Comparison of ENCODE assay signal across 10 mouse cellular contexts in the genomic region with DNA sequence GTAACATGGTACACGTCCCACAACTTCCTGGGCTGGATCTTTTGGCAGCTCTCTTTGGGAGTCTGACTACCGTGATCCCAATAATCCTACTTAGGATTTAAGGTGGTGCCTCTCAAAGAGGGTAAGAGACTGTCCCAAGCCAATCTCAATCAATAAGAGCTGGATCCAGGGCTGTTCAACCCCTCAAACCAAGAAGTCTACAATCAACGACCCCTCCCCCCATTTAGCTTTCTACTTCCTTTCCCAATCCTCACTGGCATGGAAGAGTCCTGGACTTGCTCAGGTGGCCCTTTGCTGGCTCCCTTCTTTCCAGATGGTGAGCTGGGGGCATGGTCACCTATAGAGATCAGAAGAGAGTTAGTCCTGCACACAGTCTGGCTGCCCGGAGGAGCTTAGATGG. TPM values are rescaled to one million over a fixed set of nuclear protein-coding genes. Genes with fewer than 3 reads are reported as not detected.
DNase-seq lines count a peak whose midpoint lies in the region; ATAC-seq and TF ChIP-seq lines count a peak whose summit lies in the region.
"Had no signal": no experiment of that assay in that cellular context is flagged by ENCODE, and none has a peak within 500 bp of the region (broad histone marks: within the 10 kb centered on the region; RNA-seq: fewer than 3 reads in every experiment).

No protein-coding gene starts in this region.

- ATAC-seq in erythroblast, adult 5-6 weeks (replicated peaks; ENCODE audit: low FRiP score, poor library complexity, severe bottlenecking), result no peak
- no peak for ATAC-seq in hindbrain, embryonic 14.5 days (ENCODE audit: low FRiP score)
- no peak for ATAC-seq in midbrain, embryonic 13.5 days

- no peak for TF ChIP-seq CTCF in layer of hippocampus, adult 2 months (conservative IDR thresholded peaks at IDR 0.05)

- H3K4me2 ChIP-seq in hindbrain, embryonic 14.5 days (replicated peaks), result peak overlapping the region; percentile 86; the same call in 1 of the 2 replicates
- H3K4me2 ChIP-seq in midbrain, embryonic 13.5 days (replicated peaks), result peak overlapping the region; percentile 92; the same call in 1 of the 2 replicates

- no peak for DNase-seq in layer of hippocampus, adult 2 months (ENCODE audit: low spot score in 2 of 2)
- no peak for DNase-seq in layer of hippocampus, postnatal 25 days (ENCODE audit: extremely low spot score in 1 of 2, low spot score in 1 of 2)
- DNase-seq in hindbrain, embryonic 14.5 days (ENCODE audit: low spot score), result no peak
- no peak for DNase-seq in embryo, embryonic 9.5 days (ENCODE audit: extremely low spot score)
- no peak for DNase-seq in adrenal gland, adult 2 months
- DNase-seq: B cell, adult 2 months had no signal

- no peaks in the 10 kb centered on the region for H3K9me3 ChIP-seq in erythroblast, embryonic 14.5 days (ENCODE audit: control insufficient read depth, low read length)
- H3K9me3 ChIP-seq in hindbrain, embryonic 14.5 days (ENCODE audit: control insufficient read depth, low read length), result no peaks in the 10 kb centered on the region
- no peaks in the 10 kb centered on the region for H3K9me3 ChIP-seq in midbrain, embryonic 13.5 days

- H3K4me1 ChIP-seq in erythroblast, embryonic 14.5 days (ENCODE audit: control insufficient read depth), result peaks cover 68% of the 10 kb centered on the region
- peaks cover 20% of the 10 kb centered on the region for H3K4me1 ChIP-seq in hindbrain, embryonic 14.5 days (replicated peaks; ENCODE audit: control insufficient read depth, insufficient read depth, low read length)
- H3K4me1 ChIP-seq in midbrain, embryonic 13.5 days (replicated peaks), result peaks cover 38% of the 10 kb centered on the region

- peaks cover 52% of the 10 kb centered on the region for H3K36me3 ChIP-seq in erythroblast, embryonic 14.5 days (ENCODE audit: control insufficient read depth)
- H3K36me3 ChIP-seq in hindbrain, embryonic 14.5 days (replicated peaks; ENCODE audit: control insufficient read depth, insufficient read depth), result peaks cover 43% of the 10 kb centered on the region
- H3K36me3 ChIP-seq in midbrain, embryonic 13.5 days, result peaks cover 47% of the 10 kb centered on the region

- no peaks in the 10 kb centered on the region for H3K27me3 ChIP-seq in erythroblast, embryonic 14.5 days (ENCODE audit: control insufficient read depth)
- no peaks in the 10 kb centered on the region for H3K27me3 ChIP-seq in hindbrain, embryonic 14.5 days (ENCODE audit: control insufficient read depth, insufficient read depth, low read length)
- no peaks in the 10 kb centered on the region for H3K27me3 ChIP-seq in midbrain, embryonic 13.5 days

- peak overlapping the region; percentile 66 for H3K4me3 ChIP-seq in erythroblast, embryonic 14.5 days (replicated peaks)
- no peak overlapping the region for H3K4me3 ChIP-seq in layer of hippocampus, adult 2 months
- peak overlapping the region; percentile 46; the same call in 1 of the 2 replicates for H3K4me3 ChIP-seq in hindbrain, embryonic 14.5 days (replicated peaks; ENCODE audit: low read length)
- H3K4me3 ChIP-seq in midbrain, embryonic 13.5 days (replicated peaks), result no peak overlapping the region

- 88% methylated on average over 4 of the region's 4 CpGs for WGBS in hindbrain, embryonic 14.5 days
- 94% methylated on average over 4 of the region's 4 CpGs for WGBS in midbrain, embryonic 13.5 days

- 0 out of 2 replicates have a peak overlapping the region, but pooled peaks have one; percentile 95 for H3K27ac ChIP-seq in layer of hippocampus, adult 2 months
- no peak overlapping the region for H3K27ac ChIP-seq in hindbrain, embryonic 14.5 days
- H3K27ac ChIP-seq in midbrain, embryonic 13.5 days, result no peak overlapping the region

- no peak overlapping the region for H3K9ac ChIP-seq in hindbrain, embryonic 14.5 days
- 0 out of 2 replicates have a peak overlapping the region, but pooled peaks have one; percentile 39 for H3K9ac ChIP-seq in midbrain, embryonic 13.5 days (replicated peaks)

RNA-seq across cellular contexts. Expression of gene Mus81, which starts 1.4 kb away (rescaled TPM):
- 5.2 and 9.4 TPM in 2 replicates for polyA plus RNA-seq in erythroblast, embryonic 14.5 days (2012)
- total RNA-seq in erythroblast, adult 5-6 weeks (2015; ENCODE audit: low replicate concordance), result 12.5 and 18.6 TPM in 2 replicates
- total RNA-seq in erythroblast, adult 5-6 weeks (2017; ENCODE audit: low replicate concordance), result 1.8 and 8.3 TPM in 2 replicates
- total RNA-seq in layer of hippocampus, adult 2 months (2021), result 10 to 100 TPM; 40.9 to 42.9 TPM
- 10 to 100 TPM; 33.2 to 38.2 TPM for total RNA-seq in layer of hippocampus, postnatal 25 days (2021)
- 40.0 and 41.7 TPM in 2 replicates for polyA plus RNA-seq in hindbrain, embryonic 14.5 days (2014; fragmentation: Nextera tagmentation; extraction: Ambion mirVana)
- polyA plus RNA-seq in midbrain, embryonic 13.5 days (2015; fragmentation: Nextera tagmentation; extraction: Ambion mirVana), result 52.1 and 53.2 TPM in 2 replicates
- 10 to 100 TPM; 23.2 to 24.9 TPM for total RNA-seq in adrenal gland, adult 2 months (2021)
- polyA plus RNA-seq in adrenal gland, adult 2 months (2012; rRNA removed), result 39.5 and 45.7 TPM in 2 replicates

RNA-seq across cellular contexts. Expression of gene Cfl1, which starts 3.5 kb away (rescaled TPM):
- 151 and 164 TPM in 2 replicates for polyA plus RNA-seq in erythroblast, embryonic 14.5 days (2012)
- total RNA-seq in erythroblast, adult 5-6 weeks (2015; ENCODE audit: low replicate concordance), result 516 and 540 TPM in 2 replicates
- 293 and 380 TPM in 2 replicates for total RNA-seq in erythroblast, adult 5-6 weeks (2017; ENCODE audit: low replicate concordance)
- 1,000 to 10,000 TPM; 1,280 to 1,287 TPM for total RNA-seq in layer of hippocampus, adult 2 months (2021)
- total RNA-seq in layer of hippocampus, postnatal 25 days (2021), result 1,000 to 10,000 TPM; 1,427 to 1,527 TPM
- polyA plus RNA-seq in hindbrain, embryonic 14.5 days (2014; fragmentation: Nextera tagmentation; extraction: Ambion mirVana), result 3,620 and 3,763 TPM in 2 replicates
- polyA plus RNA-seq in midbrain, embryonic 13.5 days (2015; fragmentation: Nextera tagmentation; extraction: Ambion mirVana), result 3,599 and 3,660 TPM in 2 replicates
- 100 to 1,000 TPM; 732 to 783 TPM for total RNA-seq in adrenal gland, adult 2 months (2021)
- polyA plus RNA-seq in adrenal gland, adult 2 months (2012; rRNA removed), result 308 and 311 TPM in 2 replicates

RNA-seq across cellular contexts. Expression of gene Efemp2, which starts 13.0 kb away (rescaled TPM):
- polyA plus RNA-seq in erythroblast, embryonic 14.5 days (2012), result 0.03 and 0.04 TPM in 2 replicates
- total RNA-seq in erythroblast, adult 5-6 weeks (2015; ENCODE audit: low replicate concordance), result not detected in 2 replicates
- total RNA-seq in erythroblast, adult 5-6 weeks (2017; ENCODE audit: low replicate concordance), result 3.4 TPM in 1 of 2 replicates, not detected in the other
- total RNA-seq in layer of hippocampus, adult 2 months (2021), result 10 to 100 TPM; 13.2 to 14.1 TPM
- 10 to 100 TPM; 11.0 to 11.6 TPM for total RNA-seq in layer of hippocampus, postnatal 25 days (2021)
- polyA plus RNA-seq in hindbrain, embryonic 14.5 days (2014; fragmentation: Nextera tagmentation; extraction: Ambion mirVana), result 37.8 and 41.1 TPM in 2 replicates
- 31.8 and 33.4 TPM in 2 replicates for polyA plus RNA-seq in midbrain, embryonic 13.5 days (2015; fragmentation: Nextera tagmentation; extraction: Ambion mirVana)
- total RNA-seq in adrenal gland, adult 2 months (2021), result 100 to 1,000 TPM in 1 of 2 experiments, 10 to 100 TPM in 1; 49.7 to 107 TPM
- polyA plus RNA-seq in adrenal gland, adult 2 months (2012; rRNA removed), result 112 and 116 TPM in 2 replicates

RNA-seq across cellular contexts. Expression of gene 1700020D05Rik, which starts 16.8 kb away (rescaled TPM):
- 0.10 and 0.18 TPM in 2 replicates for polyA plus RNA-seq in erythroblast, embryonic 14.5 days (2012)
- not detected in 2 replicates for total RNA-seq in erythroblast, adult 5-6 weeks (2015; ENCODE audit: low replicate concordance)
- 1.1 and 1.3 TPM in 2 replicates for total RNA-seq in erythroblast, adult 5-6 weeks (2017; ENCODE audit: low replicate concordance)
- 1 to 10 TPM; 6.2 to 9.1 TPM for total RNA-seq in layer of hippocampus, adult 2 months (2021)
- total RNA-seq in layer of hippocampus, postnatal 25 days (2021), result 1 to 10 TPM; 4.5 to 9.2 TPM
- polyA plus RNA-seq in hindbrain, embryonic 14.5 days (2014; fragmentation: Nextera tagmentation; extraction: Ambion mirVana), result 0.21 and 0.58 TPM in 2 replicates
- 0.26 and 0.27 TPM in 2 replicates for polyA plus RNA-seq in midbrain, embryonic 13.5 days (2015; fragmentation: Nextera tagmentation; extraction: Ambion mirVana)
- total RNA-seq in adrenal gland, adult 2 months (2021), result 1 to 10 TPM in 1 of 2 experiments, under 1 TPM in 1; 0.86 to 1.1 TPM
- 1.0 and 1.2 TPM in 2 replicates for polyA plus RNA-seq in adrenal gland, adult 2 months (2012; rRNA removed)
- polyA plus RNA-seq: kidney, embryonic 14.5 days had no signal

RNA-seq across cellular contexts. Expression of gene Ctsw, which starts 18.5 kb away (rescaled TPM):
- not detected in 2 replicates for polyA plus RNA-seq in erythroblast, embryonic 14.5 days (2012)
- total RNA-seq in erythroblast, adult 5-6 weeks (2015; ENCODE audit: low replicate concordance), result not detected in 2 replicates
- total RNA-seq in erythroblast, adult 5-6 weeks (2017; ENCODE audit: low replicate concordance), result not detected in 2 replicates
- under 1 TPM in 1 of 2 experiments, not detected in 1; 0.31 TPM for total RNA-seq in layer of hippocampus, adult 2 months (2021)
- not detected for total RNA-seq in layer of hippocampus, postnatal 25 days (2021)
- polyA plus RNA-seq in hindbrain, embryonic 14.5 days (2014; fragmentation: Nextera tagmentation; extraction: Ambion mirVana), result 4.2 and 5.4 TPM in 2 replicates
- 5.2 and 5.7 TPM in 2 replicates for polyA plus RNA-seq in midbrain, embryonic 13.5 days (2015; fragmentation: Nextera tagmentation; extraction: Ambion mirVana)
- under 1 TPM; 0.75 to 0.79 TPM for total RNA-seq in adrenal gland, adult 2 months (2021)
- polyA plus RNA-seq in adrenal gland, adult 2 months (2012; rRNA removed), result 0.71 and 1.1 TPM in 2 replicates

Comparison
In these comparisons a context has a peak if more than half of its experiments do, and no peak if none do; other contexts are left out.
1. H3K4me3 ChIP-seq: peak in erythroblast, embryonic 14.5 days (single experiment) and hindbrain, embryonic 14.5 days (single experiment); none in layer of hippocampus, adult 2 months (single experiment) and midbrain, embryonic 13.5 days (single experiment).